Mouse (Mus musculus): ENCODE measurements around the gene Rhoj. TPM values are rescaled to one million over a fixed set of nuclear protein-coding genes. Genes with fewer than 3 reads are reported as not detected.

The Rhoj gene
- polyA plus RNA-seq, 1 experiment from 2014 or later, result 19.2 TPM

- no peak overlapping the region for H3K4me2 ChIP-seq (ENCODE audit: low read depth, low read length, severe bottlenecking)
- H3K4me1 ChIP-seq (replicated peaks; ENCODE audit: control insufficient read depth, insufficient read depth, low read length), result no peaks in the 10 kb centered on the region
- H3K9me3 ChIP-seq (ENCODE audit: control insufficient read depth, low read length), result no peaks in the 10 kb centered on the region
- H3K9ac ChIP-seq (ENCODE audit: low read length), result no peak overlapping the region
- H3K4me3 ChIP-seq (ENCODE audit: low read depth, low read length), result no peak overlapping the region
- WGBS, result 80% methylated on average over 6 of the region's 6 CpGs
- no peak overlapping the region for H3K27ac ChIP-seq (ENCODE audit: low read depth, low read length)
- DNase-seq (ENCODE audit: low spot score) (no peak), ATAC-seq (replicated peaks; ENCODE audit: low FRiP score) (no peak)
- H3K36me3 ChIP-seq (ENCODE audit: control insufficient read depth, insufficient read depth, low read length), result no peaks in the 10 kb centered on the region
- no peaks in the 10 kb centered on the region for H3K27me3 ChIP-seq (ENCODE audit: control insufficient read depth, insufficient read depth, low read length)
Observed at GRCm38 (mm10) chr12:75449475-75449966, 141.4 kb downstream of the Rhoj start.

- Histone ChIP-seq H3K36me3 (ENCODE audit: control insufficient read depth, insufficient read depth, low read length) (no peaks in the 10 kb centered on the region), H3K4me1 (replicated peaks; ENCODE audit: control insufficient read depth, insufficient read depth, low read length) (no peaks in the 10 kb centered on the region), H3K27me3 (ENCODE audit: control insufficient read depth, insufficient read depth, low read length) (no peaks in the 10 kb centered on the region), H3K9ac (ENCODE audit: low read length) (no peak overlapping the region), H3K9me3 (ENCODE audit: control insufficient read depth, low read length) (no peaks in the 10 kb centered on the region), H3K4me3 (ENCODE audit: low read depth, low read length) (no peak overlapping the region), H3K4me2 (ENCODE audit: low read depth, low read length, severe bottlenecking) (no peak overlapping the region), H3K27ac (ENCODE audit: low read depth, low read length) (no peak overlapping the region)
- no peak for DNase-seq (ENCODE audit: low spot score)
- ATAC-seq (replicated peaks; ENCODE audit: low FRiP score), result no peak
- 85% methylated on average over 14 of the region's 14 CpGs for WGBS
Observed at GRCm38 (mm10) chr12:75450011-75450410, 141.9 kb downstream of the Rhoj start.

DNA sequence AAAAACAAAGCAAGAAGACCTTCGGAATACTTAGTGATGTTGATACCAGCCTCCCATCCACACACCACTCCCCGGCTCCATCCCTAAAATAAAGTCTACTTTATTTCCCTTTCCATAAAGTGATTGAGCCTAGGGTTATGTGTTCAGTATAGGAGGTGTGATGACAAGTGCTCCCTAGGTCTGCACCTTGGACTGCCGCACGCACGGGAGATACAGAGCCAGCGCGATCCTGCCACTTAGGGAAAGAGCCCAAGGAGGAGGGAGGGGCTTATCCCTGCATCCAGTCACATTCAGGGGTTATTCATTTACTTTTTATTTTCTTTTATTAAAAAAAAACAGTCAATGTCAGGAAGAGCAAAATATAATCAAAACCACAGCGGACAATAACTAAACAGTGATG is 142.5 kb downstream of the Rhoj start:
- H3K9ac ChIP-seq (ENCODE audit: low read length), result no peak overlapping the region
- no peaks in the 10 kb centered on the region for H3K4me1 ChIP-seq (replicated peaks; ENCODE audit: control insufficient read depth, insufficient read depth, low read length)
- H3K9me3 ChIP-seq (ENCODE audit: control insufficient read depth, low read length), result no peaks in the 10 kb centered on the region
- no peak overlapping the region for H3K4me3 ChIP-seq (ENCODE audit: low read depth, low read length)
- H3K27ac ChIP-seq (ENCODE audit: low read depth, low read length), result no peak overlapping the region
- H3K36me3 ChIP-seq (ENCODE audit: control insufficient read depth, insufficient read depth, low read length), result no peaks in the 10 kb centered on the region
- no peak overlapping the region for H3K4me2 ChIP-seq (ENCODE audit: low read depth, low read length, severe bottlenecking)
- ATAC-seq (replicated peaks; ENCODE audit: low FRiP score), result no peak
- WGBS, result 92% methylated on average over 8 of the region's 8 CpGs
- DNase-seq (ENCODE audit: low spot score), result no peak
- no peaks in the 10 kb centered on the region for H3K27me3 ChIP-seq (ENCODE audit: control insufficient read depth, insufficient read depth, low read length)

Other genes with a start within 250 kb of the Rhoj start
- 0.84 and 0.88 TPM in 2 replicates for gene Kcnh5, start 131.0 kb upstream of the Rhoj start, polyA plus RNA-seq (2014; fragmentation: Nextera tagmentation; extraction: Ambion mirVana)
- gene Gphb5, start 108.5 kb downstream of the Rhoj start, polyA plus RNA-seq (2014; fragmentation: Nextera tagmentation; extraction: Ambion mirVana), result not detected in 2 replicates

Data from forebrain, embryonic 11.5 days (tissue).